Mouse (Mus musculus) lung, adult 2 months (tissue): Measurements from ENCODE around the gene Gm20850. TPM values are rescaled to one million over a fixed set of nuclear protein-coding genes. Genes with fewer than 3 reads are reported as not detected.
"Not testable (repeated sequence)": the region's sequence is repeated elsewhere in the genome, so short reads cannot be mapped to it uniquely, and the experiment has no call there.

ENCODE experiments used
- DNase-seq: peaks from one replicate; pipeline ENCODE4 v3.0.0; 2022
- H3K4me1 ChIP-seq: fragments of 200-500 bp; 2 replicates; pipeline ENCODE4 v1.6.1; 2011; ENCODE audit warnings: low read length; ENCODE audit not compliant: control insufficient read depth, insufficient read depth
- H3K4me3 ChIP-seq: fragments of 200-500 bp; replicated peaks from 2 replicates; pipeline ENCODE3; 2011; ENCODE audit warnings: low read depth, mild to moderate bottlenecking, control low read depth, low read length; ENCODE audit errors: extremely low read depth
- WGBS: fragments of 180-500 bp; shearing (Covaris S2); methylation state at CpG from one replicate; pipeline ENCODE4 v1.1.7; 2018; 5-methylcytosine and 5-hydroxymethylcytosine counted together
- polyA plus RNA-seq: library from polyadenylated mRNA; depleted of rRNA; stranded (reverse); fragments of >200 nt; gene quantifications from 2 replicates; pipeline ENCODE4 v1.2.3, GENCODE M21; 2012; rRNA removed

Gene Gm20850
- not detected in 2 replicates for polyA plus RNA-seq

- DNase-seq, H3K4me1 ChIP-seq, H3K4me3 ChIP-seq: not testable (repeated sequence)
- WGBS, result no CpG with 5 or more reads among the region's 6 CpGs
These were observed at the start of gene Gm20850 for GRCm38 (mm10) chrY:75715022-75715421. Gm20850 (plus strand) TSS chrY:75715322.
